Mouse (Mus musculus): ENCODE data around the gene Gm1993. TPM values are rescaled to one million over a fixed set of nuclear protein-coding genes. Genes with fewer than 3 reads are reported as not detected.
"Not testable (repeated sequence)": the region's sequence is repeated elsewhere in the genome, so short reads cannot be mapped to it uniquely, and the experiment has no call there.

Gene Gm1993
- not detected in 2 replicates for polyA plus RNA-seq (2014; fragmentation: Nextera tagmentation; extraction: Ambion mirVana)

- not testable (repeated sequence) for DNase-seq (ENCODE audit: low spot score, missing footprints); ATAC-seq (ENCODE audit: low FRiP score); H3K9ac ChIP-seq (ENCODE audit: low read length); H3K4me1 ChIP-seq (ENCODE audit: control insufficient read depth, insufficient read depth, low read length); H3K36me3 ChIP-seq (ENCODE audit: control insufficient read depth, insufficient read depth, low read length); H3K4me3 ChIP-seq (ENCODE audit: low read depth, low read length); H3K27me3 ChIP-seq (ENCODE audit: control insufficient read depth, insufficient read depth, low read length); H3K27ac ChIP-seq (ENCODE audit: low read depth, low read length); H3K4me2 ChIP-seq; H3K9me3 ChIP-seq (ENCODE audit: control insufficient read depth, low read length)
- WGBS = 85% methylated on average over 7 of the region's 7 CpGs
Measured at GRCm38 (mm10) chrX:25570352-25570751, at the start of gene Gm1993. TSS of gene Gm1993 (minus strand) at chrX:25570452.
